Mouse (Mus musculus) neutrophil, adult 5-6 weeks (primary cell): Measurements from ENCODE around the gene Syn3. TPM values are rescaled to one million over a fixed set of nuclear protein-coding genes. Genes with fewer than 3 reads are reported as not detected.

Source experiments
- ATAC-seq: fragments of 151-379, 151-347 bp; 2 replicates; pipeline ENCODE4 v1.8.0; 2017; ENCODE audit warnings: mild to moderate bottlenecking, moderate TSS enrichment; ENCODE audit not compliant: insufficient number of reproducible peaks, poor library complexity, low FRiP score, severe bottlenecking; ENCODE audit errors: extremely low read depth
- total RNA-seq: library from RNA; stranded (forward); fragments of 200-1000 nt; gene quantifications from 2 replicates; pipeline ENCODE4 v1.2.3, GENCODE M21; 2017

Syn3 gene
- total RNA-seq, 1 experiment from 2014 or later = not detected

DNA sequence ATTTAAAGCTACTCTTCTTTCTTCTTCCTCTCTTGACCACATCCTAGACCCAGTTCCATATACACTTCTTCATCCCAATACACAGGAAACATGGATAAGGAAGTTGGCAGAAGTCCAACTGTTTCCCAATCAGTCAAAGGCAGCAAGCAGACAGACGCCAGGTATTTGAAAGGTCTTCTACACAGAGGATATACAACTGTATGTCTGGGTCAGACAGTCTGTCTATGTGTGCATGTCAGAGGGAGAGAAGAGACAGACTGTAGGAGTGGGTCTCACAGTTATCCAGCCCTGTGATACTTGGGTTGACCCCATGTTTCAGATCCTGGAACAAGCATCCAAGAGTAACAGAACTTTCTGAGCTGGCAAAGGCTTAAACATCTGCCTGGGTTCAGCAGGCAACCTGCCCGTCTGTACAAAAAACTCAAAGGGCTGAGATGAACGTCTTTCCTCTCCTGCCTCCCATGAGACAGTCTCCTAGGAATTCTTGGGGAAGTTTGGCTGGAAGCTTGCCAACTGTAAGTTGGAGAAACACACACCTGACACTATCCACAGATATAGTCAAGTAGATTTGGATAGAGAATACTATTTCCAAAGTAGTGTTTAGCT is 152.4 kb downstream of the Syn3 start:
- ATAC-seq = no peak

DNA sequence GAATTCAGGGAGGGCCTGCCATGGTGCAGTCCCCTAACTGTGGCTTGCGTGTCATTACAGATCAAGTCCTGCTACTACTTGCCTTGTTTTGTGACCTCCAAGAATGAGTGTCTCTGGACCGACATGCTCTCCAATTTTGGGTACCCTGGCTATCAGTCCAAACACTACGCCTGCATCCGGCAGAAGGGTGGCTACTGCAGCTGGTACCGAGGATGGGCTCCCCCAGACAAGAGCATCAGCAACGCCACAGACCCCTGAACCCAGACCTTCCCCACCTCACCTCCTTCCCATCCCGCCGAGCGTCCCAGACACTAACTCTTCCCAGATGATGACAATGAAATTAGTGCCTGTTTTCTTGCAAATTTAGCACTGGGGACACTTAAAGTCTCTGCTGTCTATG is 153.1 kb downstream of the Syn3 start:
- ATAC-seq = no peak

DNA sequence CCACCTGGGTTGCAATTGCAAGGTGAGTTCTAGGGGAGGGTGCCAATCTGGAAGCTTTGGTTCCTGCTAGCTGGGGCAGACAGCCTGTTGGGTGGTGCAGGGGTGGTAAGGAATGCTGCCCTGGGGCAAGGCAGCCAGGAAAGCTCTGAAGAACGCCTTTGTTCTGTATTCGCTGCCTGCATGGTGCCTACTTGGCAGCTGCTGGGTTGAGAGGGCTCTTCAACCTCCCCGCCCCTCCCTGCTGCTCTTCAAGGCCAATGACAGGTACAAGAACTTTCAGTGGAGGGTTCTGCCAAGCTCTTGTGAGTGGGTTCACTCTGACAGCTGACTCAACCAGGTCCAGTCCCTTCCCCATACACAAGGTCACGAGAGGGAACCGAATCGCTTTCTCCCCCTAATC is 154.0 kb downstream of the Syn3 start:
- no peak for ATAC-seq

DNA sequence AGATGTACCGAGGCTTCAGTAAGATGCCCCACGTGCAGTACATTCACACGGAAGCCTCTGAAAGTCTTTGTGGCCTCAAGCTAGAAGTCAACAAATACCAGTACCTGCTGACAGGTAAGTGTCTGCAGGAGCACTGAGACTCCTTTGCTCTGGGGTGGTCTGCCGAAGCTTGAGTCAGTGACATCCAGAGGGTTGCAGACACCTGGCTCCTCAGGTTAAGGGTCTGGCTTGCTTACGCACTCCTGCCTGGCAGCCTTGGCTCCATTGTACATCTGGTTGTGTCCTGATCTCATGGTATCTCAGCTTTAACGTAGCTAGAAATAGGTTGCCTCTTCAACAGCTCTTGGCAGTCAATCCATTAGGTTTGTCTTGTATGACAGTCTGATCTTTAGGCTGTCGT is 154.8 kb downstream of the Syn3 start:
- ATAC-seq = no peak

DNA sequence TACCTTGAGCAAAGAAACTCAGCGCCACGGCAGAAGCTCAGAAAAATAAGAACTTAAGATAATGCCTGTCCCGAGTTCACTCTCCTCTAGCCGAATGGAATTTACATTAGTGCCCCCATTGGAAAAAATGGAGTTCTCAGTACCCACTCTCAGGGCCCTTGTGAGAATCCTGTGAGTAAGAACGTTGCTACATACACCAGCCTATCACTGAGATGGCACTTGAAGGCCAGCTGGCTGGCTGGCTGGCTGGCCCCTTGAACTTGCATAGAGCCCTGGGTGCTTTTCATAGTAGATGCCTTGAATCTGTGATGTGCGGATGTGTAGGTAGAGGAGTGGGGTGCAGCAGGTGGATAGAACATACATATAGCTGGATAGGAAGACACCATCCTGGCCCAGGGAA is 155.3 kb downstream of the Syn3 start:
- ATAC-seq = no peak

DNA sequence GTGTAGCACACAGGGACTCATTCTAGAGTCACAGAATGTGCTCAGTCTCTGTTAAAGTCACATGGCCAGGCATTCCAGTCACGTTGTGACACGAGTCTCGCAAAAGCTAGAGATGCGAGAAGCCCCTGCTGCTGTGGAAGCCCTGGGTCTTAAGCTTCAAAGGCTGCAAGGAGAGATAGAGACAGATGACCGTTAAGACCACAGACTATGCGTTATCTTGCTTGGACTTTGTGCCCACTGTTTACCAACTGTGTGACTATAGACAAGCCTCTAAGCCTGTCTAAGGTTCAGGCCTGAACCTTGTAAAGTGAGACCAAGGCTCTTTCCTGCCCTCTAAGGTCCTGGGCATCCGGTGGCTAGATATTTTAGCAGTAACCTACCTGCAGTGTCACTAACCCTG is 156.0 kb downstream of the Syn3 start:
- no peak for ATAC-seq

DNA sequence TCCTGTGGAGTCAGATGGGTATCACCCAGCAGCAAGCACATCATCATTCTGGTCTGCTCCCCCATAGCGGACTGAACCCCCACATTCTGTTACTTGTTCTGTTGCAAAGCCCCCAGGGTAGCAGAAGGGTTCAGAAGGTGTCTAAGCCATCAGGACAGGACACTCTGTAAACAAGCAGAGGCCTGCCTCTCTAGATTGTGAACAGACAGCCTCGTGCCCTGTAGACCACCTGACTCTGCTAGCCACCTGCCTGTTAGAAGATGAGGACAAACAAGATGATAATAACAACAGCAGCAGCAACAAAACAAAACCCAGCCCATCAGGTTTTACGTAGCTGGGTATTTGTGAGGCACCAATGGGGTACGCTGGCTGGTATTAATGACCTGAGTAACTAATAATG is 156.5 kb downstream of the Syn3 start:
- no peak for ATAC-seq

DNA sequence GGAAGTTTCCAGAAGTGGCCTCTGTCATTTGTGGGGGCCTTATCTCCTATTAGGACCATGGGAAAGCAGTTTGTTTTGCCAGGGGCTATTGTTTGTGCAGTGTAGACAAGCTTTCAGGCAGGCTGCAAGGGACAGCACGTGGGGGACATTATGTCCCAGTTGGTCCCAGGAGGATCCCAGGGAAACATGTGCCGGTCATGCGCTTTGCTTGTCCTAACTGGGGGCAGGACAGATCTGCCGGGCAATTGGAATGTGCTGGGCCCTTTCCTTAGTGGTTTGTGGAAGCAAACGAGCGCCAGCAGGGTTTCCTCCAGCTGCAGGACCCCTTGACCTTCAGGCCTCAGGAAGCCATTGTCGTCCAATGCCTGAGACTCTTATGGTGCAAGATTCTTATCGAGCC is 157.1 kb downstream of the Syn3 start:
- no peak for ATAC-seq

DNA sequence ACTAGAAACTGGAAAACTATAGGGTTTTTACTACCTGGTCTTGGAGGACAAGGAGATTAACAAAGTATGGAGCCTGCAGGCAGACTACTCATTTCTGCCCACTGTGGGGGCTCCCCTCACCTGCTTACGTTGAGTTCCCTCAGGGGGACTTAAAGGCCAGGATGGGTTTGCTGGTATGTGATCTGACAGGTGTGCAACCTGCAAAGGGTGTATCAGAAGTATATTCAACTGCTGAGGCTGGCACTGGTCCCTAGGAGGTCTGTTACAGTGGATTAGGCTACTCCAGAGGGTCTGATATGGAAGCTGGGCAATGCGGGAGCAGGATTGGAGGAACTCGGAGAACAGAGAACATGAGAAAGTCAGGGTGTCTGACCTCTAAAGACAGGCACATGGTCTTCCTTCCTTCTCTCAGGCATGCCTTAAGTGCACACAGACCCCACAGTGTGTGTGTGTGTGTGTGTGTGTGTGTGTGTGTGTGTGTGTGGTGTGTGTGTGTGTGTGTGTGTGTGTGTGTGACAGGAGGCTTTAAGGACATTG is 157.6 kb downstream of the Syn3 start:
- no peak for ATAC-seq

DNA sequence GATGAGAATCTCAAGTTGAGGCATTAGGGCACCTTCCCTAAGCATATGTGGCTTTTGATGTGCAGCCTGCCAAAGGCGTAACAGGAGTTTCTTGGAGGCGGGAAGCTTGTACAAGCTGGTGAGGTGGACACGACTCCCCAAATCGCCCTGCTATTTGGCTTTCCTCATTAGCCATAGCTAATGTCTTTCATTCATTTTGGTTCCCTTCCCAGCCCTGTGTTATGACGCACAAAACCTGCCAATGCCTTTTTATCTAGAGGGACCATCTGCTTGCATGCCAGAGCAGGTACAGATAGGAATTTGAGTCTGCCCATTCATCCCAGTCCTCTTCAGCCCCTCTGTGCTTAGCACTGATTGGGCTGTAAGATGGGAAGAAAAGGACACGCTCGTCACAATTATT is 158.3 kb downstream of the Syn3 start:
- ATAC-seq = no peak

DNA sequence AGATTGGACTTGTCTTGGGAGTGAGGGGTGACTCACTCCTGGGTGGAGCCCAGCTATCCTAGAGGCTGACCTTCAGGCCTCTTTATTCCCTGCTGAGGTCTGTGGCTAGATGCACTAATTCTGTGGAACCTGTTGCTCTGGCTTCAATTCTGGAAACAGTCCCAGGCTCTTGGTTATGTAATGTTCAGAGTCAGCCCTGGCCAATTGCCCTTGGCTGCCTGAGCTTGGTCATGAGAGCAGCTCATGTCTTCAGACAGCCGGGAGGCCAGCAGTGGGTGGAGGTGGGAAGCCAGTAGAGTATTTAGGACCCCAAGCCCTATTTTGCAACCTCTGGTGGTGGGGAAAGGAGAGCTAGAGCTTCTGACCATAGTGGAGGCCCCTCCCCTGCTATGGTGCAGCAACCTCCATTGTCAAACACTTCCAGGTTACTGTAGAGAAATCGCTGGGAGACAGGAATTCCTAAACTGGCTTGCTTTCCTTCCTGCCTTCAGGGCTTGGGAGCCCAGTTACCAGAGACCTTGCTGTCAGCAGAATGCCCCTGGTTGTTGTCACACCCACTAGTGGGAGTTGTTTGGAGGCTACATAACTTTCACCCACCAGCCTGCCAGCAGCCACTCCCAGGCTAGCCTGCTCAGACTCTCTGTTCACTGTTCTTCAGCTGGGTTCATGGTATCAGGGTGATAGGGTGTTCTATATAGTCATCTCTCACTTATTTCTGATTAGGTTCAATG is 158.9 kb downstream of the Syn3 start:
- no peak for ATAC-seq

DNA sequence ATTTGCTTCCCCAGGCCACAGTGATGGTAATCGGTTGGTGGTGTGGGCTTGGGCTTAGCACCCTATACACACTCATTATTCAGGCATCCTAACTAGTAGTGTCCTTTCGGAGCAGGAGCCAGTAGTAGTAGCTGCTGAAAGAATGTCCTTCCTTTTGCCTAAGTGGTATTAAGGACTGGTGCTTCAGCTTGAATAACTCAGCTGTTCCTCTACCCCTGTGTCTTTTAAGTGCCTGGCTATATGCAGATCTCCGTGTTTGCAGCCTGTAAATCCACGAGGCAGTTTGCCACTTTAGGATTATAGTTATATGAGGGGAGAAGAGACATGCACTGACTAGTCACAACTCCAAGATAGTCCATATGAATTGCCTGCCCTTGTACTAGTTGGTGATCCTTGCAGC is 159.6 kb downstream of the Syn3 start:
- ATAC-seq = no peak

DNA sequence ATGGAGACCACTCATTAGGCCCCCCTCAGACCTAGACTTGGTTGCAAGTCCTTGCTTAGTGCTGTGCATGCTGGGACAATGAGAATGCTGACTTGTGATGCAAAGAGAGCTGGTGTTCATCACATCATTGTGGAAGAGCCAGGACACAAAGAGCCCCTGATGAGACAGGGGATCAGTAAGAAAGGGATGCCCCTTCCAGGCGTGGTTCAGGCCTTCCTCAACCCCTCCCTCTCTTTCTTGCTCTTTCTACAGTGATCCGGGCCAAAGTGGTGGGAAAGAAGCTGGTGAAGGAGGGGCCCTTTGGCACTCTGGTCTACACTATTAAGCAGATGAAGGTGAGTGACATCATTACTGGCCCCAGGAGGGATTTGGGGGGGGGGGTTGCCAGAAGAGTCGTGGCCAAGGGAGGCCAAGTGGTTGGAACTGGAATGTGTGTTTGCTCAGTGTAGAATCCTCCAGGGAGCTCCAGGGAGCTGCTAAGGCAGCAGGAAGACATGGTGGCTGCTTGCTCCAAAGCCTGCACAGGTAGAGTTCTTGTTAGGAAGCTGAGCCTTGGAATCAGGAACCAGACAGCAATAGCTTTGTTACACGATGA is 160.5 kb downstream of the Syn3 start:
- no peak for ATAC-seq

DNA sequence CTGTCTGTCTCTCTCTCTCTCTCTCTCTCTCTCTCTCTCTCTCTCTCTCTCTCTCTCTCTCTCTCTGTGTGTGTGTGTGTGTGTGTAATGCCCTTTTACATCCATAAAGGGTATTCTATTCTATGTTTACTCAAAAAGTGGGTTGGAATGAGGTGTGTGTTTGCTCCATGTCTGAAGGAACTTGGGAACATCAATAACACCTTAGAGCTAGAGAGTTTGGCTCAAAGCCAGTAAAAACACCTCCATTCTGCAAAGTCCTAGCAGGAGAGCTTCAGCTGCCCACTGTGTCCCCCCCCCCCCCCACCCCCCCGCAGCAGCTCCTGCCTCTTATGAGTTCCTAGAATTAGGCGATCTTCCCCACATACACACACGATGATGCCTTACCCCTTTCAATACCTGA is 161.5 kb downstream of the Syn3 start:
- no peak for ATAC-seq

DNA sequence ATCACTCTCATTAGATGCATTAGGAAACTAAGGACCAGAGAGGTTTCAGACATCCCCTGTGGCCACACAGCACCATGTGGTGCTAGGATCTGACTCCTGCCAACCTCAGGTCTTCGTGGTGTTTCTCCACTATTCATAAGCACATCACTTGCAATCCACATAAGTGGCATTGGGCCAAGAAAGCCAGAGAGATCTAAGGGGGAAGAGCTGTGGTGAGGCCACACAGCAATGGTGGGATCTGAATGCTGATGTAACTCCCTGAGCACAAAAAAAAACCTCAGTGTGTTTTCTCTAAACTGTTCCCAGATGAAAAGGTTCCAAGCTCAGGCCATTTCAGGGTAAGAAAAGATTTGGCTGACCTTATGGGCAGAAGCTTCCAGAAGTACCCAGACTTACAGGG is 162.2 kb downstream of the Syn3 start:
- ATAC-seq = no peak

DNA sequence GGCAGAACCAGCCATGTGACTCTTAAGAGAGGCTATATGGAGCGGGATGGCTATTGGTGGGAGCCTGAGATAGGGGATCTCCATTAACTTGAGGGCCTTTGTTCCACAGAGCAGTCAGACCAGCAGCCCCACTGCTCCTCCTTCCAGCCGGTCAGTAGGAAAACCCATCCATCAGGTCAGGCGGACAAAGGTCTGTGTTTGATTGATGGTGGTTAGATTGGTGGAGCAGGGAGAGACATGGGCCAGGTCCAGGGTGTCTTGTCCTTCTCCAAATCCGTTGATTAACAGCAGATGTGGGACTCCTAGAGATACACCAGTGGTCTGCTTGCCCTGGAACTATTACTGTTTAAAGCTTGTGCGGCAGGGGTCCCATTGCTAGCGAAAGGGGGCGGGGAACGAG is 164.1 kb downstream of the Syn3 start:
- no peak for ATAC-seq

DNA sequence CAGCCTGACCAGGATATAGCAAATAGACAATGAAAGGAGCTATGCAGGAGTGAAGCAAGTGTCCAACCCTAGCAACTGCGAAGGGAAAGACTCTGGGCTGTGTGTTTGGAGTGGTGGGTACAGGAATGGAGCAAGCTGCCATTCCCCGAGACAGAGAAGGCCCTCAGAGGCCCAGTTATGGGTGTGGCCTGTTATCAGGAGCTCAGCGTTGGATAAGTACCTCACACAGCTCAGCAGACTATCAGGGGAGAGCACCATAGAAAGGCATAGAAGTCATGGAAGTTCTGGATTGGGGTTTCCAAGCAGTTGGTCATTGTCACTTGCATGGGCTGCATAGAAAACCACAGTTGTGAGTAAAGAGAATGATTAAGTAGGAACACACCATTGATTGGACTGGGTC is 165.8 kb downstream of the Syn3 start:
- no peak for ATAC-seq

DNA sequence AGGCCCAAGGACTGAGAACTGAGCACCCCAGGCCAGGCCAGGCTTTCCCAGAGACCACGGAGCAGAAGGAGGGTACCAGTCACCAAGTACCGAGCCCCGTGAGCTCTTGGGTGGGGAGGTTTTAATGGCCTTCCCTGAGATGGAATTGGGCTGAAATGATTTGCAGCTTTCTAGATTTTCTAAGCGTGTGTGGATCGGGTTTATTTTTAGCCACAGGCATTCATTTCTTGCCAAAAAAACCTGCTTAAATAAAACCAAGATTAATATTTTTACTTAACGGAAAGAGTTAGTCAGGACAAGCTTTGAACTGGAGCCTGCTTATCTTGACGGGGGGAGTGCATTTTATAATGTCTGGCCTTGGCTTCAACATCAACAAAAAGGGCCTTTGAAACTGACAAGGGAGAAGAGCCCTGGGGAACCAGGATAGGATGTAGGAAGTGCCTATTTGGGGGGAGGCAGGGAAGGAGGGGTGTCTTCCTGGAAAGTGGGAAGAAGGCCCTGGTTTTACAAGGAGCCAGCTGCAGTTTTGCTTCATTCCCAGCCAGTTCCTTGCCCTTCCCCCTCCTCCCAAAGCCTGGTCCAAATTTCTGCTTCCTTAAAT is 166.9 kb downstream of the Syn3 start:
- ATAC-seq = no peak

DNA sequence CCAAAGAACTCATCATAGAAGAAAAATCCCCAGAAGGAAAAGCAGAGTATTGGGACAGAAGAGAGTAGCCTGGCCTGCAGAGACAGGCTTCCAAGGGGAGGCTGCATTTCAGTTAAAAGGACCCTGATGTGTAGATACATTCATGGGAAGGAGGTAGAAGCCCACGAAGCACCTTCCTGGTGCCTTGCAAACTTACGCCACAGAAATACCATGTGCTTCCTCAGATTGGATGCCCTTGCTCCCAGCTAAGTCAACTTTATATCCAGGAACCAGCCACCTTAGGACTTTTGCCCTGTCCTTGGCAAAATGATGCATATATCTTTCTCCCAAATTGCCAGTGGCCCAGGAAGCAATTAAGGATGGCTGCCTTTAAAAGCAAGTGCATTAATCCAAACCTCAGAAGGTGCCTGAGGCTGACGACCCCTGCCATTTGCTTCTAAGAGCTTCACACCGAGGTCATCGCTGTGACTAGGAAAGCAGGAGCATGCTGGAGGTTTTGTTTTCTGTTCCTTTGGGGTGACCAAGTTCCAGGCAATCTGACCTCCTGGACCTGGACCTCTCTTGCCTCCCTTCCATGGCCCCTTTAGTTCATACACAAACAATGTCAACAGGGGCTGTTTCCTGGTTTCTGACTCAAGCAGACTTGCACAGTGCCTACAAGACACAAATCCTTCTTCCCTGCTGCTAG is 167.6 kb downstream of the Syn3 start:
- no peak for ATAC-seq
